Mouse (Mus musculus): ENCODE results near the gene Atg3.

Gene Atg3

GRCm38 (mm10) chr16:45158522-45159388 lies at the start of gene Atg3, which contains the start of gene Slc35a5:
Gene Atg3 (plus strand): TSS chr16:45158785.
Gene Slc35a5 (minus strand): TSS chr16:45158706.
- peak; percentile 85 for DNase-seq (ENCODE audit: low read depth)

DNA sequence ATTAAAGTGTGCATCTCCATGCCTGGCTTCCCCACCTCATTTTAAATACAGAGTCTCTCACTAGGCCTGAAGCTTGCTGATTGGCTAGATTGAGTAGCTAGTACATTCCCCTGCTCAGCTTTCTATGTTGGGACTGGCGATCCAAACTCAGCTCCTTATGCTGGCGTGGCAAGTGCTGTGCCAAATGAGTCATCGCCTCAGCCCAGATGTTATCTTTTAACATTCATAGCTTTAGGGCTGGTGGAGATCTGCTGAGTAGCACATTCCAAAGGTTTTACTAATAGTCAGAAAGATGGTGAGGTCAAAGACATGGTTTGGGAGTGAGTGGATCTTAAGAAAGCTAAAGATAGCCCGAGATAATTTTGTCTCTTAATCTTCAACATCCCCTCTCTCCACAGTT lies 48.1 kb upstream of the Atg3 start:
- no peak for DNase-seq (ENCODE audit: low read depth)

GRCm38 (mm10) chr16:45117200-45117599 lies 41.4 kb upstream of the Atg3 start:
- DNase-seq (ENCODE audit: low read depth), result no peak

DNA sequence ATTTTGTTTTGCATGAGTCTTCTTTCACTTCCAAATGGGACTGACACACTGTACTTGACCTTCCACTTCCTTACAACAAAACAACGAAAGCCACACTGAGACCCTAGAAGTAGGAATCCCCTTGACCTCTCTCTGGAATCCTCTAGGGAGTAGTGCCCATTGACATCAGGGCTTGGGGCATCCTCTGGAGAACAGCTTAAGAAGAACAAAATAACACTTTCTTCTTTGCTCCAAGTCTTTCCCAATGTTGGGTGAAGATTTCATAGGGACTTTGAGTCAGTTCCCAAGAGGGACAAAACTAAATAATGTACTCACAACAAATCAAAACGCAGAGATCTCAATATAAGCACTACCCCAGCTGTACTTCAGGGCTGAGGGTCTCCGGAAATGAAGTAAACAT lies 39.8 kb upstream of the Atg3 start:
- no peak for DNase-seq (ENCODE audit: low read depth)

DNA sequence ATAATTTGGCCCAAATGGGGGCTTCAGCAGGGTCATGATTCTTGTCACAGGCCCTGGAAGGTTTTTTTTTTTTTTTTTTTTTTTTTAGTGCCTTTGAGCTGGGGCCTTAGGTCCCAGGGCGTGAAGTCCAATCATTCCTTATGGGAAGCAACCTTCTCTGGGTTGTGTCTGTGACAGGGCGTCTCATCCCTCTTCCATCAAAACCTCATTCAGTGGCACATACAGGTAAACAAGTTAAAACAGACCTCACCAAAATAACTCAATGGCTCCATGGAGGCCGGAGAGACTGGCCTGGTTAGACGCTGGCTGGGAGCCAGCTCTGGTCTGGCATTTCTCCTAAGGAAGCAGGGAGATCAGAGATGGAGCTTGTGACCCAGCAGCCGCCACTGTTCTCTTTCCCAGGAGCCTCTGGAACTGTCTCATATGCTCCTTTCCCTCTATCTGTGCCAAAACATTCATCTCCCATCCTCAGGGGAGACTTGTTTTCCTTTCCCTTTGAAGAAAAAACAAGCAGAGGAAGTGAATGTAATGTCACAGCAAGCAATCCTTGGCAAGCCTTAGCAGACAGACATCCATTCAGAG lies 37.6 kb upstream of the Atg3 start:
- DNase-seq (ENCODE audit: low read depth), result no peak

GRCm38 (mm10) chr16:45122571-45122970 lies 36.0 kb upstream of the Atg3 start:
- no peak for DNase-seq (ENCODE audit: low read depth)

- DNase-seq (ENCODE audit: low read depth), result no peak
Observed at GRCm38 (mm10) chr16:45124230-45125203, 34.1 kb upstream of the Atg3 start.

DNA sequence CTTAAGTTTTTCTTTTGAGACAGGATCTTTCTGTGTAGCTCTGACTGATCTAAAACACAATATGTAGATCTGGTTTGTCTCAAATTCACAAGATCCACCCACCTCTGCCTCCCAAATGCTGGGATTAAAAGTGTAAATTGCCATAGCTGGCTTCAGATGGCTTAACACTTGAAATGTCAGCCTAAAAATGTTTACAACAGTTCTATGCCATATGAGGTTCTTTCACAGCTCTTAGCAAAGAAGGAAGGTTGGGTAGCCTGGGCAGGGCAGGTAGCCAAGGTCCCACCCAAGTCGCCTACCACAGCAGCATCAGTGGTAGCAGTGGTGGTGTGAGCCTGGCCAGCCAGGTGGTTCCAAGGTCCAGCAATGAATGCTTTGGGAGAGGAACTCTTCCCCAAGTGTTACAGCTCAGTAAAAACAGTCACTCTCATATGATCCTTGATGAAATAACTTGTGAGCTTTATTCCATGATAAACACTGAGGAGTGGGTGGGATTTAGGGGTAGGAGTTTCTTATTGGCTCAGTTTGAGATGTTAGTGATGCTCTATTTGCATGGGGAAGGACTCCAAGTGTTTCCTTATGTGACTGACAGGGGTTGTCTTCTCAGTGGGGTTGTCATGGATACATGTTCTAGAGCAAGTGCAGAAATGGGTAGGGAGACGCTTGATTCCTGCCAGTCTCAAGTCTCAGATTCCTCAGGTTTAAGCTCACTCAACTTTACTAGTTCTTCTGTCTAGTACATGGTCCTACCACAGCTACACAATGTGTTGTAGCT lies 30.5 kb upstream of the Atg3 start:
- DNase-seq (ENCODE audit: low read depth), result no peak

- no peak for DNase-seq (ENCODE audit: low read depth)
Observed at GRCm38 (mm10) chr16:45141711-45142110, 16.9 kb upstream of the Atg3 start.

- DNase-seq (ENCODE audit: low read depth), result no peak
Observed at GRCm38 (mm10) chr16:45142565-45142964, 16.0 kb upstream of the Atg3 start.

DNA sequence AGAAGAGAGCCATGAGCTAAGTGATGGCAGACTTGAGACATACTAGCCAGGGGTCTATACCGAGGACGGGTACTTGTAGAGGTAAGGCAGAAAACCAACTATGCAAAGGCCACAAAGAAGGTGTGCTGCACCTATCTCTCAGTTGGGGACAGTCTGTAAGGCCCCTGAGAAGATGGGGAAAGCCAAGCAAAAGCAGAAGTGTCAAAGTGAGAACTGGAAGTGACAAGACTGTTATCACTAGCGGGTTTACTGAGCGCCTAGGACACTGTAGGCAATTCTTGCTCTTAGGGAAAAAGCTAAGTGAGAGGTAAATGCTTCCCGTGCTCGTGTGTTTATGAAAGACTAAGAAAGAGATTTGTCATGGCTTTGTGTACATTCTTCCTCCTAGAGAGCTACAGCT lies 13.5 kb upstream of the Atg3 start:
- no peak for DNase-seq (ENCODE audit: low read depth)

- no peak for DNase-seq (ENCODE audit: low read depth)
Observed at GRCm38 (mm10) chr16:45148488-45149082, 10.0 kb upstream of the Atg3 start.

DNA sequence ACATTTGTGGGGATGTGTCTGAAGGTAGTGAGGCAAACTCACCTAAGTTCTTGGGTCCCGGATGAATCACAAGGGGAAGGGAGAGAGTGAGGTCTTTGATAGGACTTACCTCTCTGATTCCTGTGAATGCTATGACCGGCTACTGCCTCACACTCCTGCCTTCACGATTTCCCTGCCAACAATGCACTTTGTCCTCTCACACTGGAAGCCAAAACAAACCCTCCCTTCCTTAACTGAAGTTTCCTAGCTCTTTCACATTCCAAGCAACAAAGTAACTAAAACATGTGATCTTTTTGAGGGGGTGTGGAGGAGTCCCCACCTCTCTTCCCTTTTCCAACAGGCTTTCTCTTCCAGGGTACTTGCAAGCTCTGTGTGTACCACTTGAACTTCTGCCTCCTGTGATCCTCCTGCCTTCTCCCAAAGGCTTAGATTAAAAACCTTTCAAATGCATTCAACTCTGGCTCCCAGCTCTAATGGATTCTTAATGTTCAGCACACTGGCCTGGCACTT lies 3.8 kb upstream of the Atg3 start:
- DNase-seq (ENCODE audit: low read depth), result no peak

DNA sequence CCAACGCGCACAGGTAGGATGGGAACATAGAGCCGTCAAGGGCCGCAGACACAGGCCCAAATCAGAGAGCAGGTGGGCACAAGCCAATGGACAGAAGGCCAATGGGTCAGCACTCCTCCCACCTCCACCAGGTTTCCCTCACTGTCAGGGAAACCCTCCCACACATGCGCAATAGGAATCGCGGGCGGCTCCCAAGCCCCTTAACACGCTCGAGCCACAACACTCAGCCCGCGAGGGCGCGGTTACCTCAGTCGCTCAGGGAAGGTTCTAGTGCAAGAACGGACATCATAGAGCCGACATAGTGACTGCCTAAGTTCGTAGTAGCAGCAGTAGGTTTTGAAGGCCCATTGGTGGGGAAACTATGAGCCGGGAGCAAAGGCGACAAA lies 456 bp upstream of the Atg3 start:
- peak; percentile 52 for DNase-seq (ENCODE audit: low read depth)

- DNase-seq (ENCODE audit: low read depth), result no peak
Observed at GRCm38 (mm10) chr16:45159389-45159716, 768 bp downstream of the Atg3 start.

DNA sequence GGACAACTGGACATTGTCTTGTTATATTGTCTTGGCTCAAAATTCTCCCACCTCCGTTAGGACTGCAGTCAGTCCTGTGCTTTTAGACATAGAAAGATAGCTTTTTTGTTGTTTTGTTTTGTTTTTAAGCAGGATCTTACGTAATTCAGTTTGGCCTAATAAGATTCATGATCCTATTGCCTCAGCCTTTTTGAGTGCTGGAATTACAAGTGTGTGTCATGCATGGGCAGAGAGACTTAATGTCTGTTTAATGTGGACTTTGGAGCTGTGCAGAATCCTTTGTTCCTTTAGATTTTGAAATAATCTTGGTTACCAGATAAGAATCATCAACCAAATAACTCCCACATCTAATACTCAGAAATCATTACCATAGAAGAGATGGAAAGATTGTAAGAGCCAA lies 20.0 kb downstream of the Atg3 start:
- no peak for DNase-seq (ENCODE audit: low read depth)

DNA sequence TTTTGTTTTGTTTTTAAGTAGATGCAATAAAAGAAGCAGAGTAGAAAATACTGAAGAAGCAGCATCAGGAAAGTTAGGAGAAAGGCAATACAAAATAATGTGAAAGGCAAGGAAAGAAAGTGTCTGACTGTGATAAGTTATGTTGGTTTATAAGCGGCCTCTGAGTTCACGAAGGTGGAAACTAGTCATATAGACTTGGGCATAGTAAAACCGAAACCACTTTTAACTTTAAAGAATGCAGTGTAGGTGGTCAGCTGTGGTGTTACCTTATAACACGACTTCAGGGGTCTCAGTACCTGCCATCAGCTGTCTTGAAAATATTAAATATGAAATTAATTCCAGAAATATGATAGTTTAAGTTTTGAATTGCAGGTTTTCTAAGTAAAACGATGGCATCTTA lies 23.2 kb downstream of the Atg3 start:
- DNase-seq (ENCODE audit: low read depth), result no peak

GRCm38 (mm10) chr16:45192613-45193012 lies 34.0 kb downstream of the Atg3 start:
- DNase-seq (ENCODE audit: low read depth), result peak; percentile 56

- peak; percentile 51 for DNase-seq (ENCODE audit: low read depth)
Observed at GRCm38 (mm10) chr16:45196816-45197215, 38.2 kb downstream of the Atg3 start.

GRCm38 (mm10) chr16:45201395-45201794 lies 42.8 kb downstream of the Atg3 start:
- no peak for DNase-seq (ENCODE audit: low read depth)

- DNase-seq (ENCODE audit: low read depth), result no peak
Observed at GRCm38 (mm10) chr16:45204438-45204837, 45.9 kb downstream of the Atg3 start.
